Mouse (Mus musculus) midbrain, embryonic 14.5 days (tissue): ENCODE measurements around the gene Stx1b. TPM values are rescaled to one million over a fixed set of nuclear protein-coding genes. Genes with fewer than 3 reads are reported as not detected.
A peak's percentile ranks its signal among the peaks of the same experiment; 100 is the strongest.

Experiments used
- ATAC-seq: fragments of 200-750 bp; cut with Nextera tagmentation; 2 replicates; pipeline ENCODE4 v1.8.0; 2017; ENCODE audit warnings: moderate number of reproducible peaks, moderate library complexity; ENCODE audit not compliant: low FRiP score, low TSS enrichment
- DNase-seq: peaks from one replicate; pipeline ENCODE4 v3.0.0-alpha.2; 2015
- H3K27ac ChIP-seq: fragments of 300-500 bp; sonication (generic); replicated peaks from 2 replicates; pipeline ENCODE4 v1.5.1; 2014; ENCODE audit warnings: mild to moderate bottlenecking, low read depth, low read length, moderate library complexity
- H3K27me3 ChIP-seq: fragments of 300-500 bp; sonication (generic); 2 replicates; pipeline ENCODE4 v1.6.1; 2014; ENCODE audit warnings: low read length, control low read depth, mixed read lengths; ENCODE audit not compliant: control insufficient read depth, insufficient read depth
- H3K36me3 ChIP-seq: fragments of 300-500 bp; sonication (generic); 2 replicates; pipeline ENCODE4 v1.6.1; 2014; ENCODE audit warnings: low read length, control low read depth; ENCODE audit not compliant: control insufficient read depth, insufficient read depth
- H3K4me1 ChIP-seq: fragments of 300-500 bp; sonication (generic); 2 replicates; pipeline ENCODE4 v1.6.1; 2014; ENCODE audit warnings: mild to moderate bottlenecking, antibody characterized with exemption, low read length, control low read depth; ENCODE audit not compliant: control insufficient read depth, insufficient read depth
- H3K4me2 ChIP-seq: fragments of 300-500 bp; sonication (generic); 2 replicates; pipeline ENCODE4 v1.6.1; 2014; ENCODE audit warnings: mild to moderate bottlenecking, low read length, moderate library complexity
- H3K4me3 ChIP-seq: fragments of 300-500 bp; sonication (generic); replicated peaks from 2 replicates; pipeline ENCODE4 v1.5.1; 2014; ENCODE audit warnings: low read depth, low read length
- H3K9ac ChIP-seq: fragments of 300-500 bp; sonication (generic); replicated peaks from 2 replicates; pipeline ENCODE4 v1.6.1; 2014; ENCODE audit warnings: mild to moderate bottlenecking, low read length, moderate library complexity
- H3K9me3 ChIP-seq: fragments of 300-500 bp; sonication (generic); 2 replicates; pipeline ENCODE4 v1.6.1; 2016; ENCODE audit warnings: low read length, control low read depth, mixed read lengths; ENCODE audit not compliant: control insufficient read depth
- WGBS: fragments of 180-500 bp; shearing (Covaris S2); extraction: QIAGEN DNeasy Blood & Tissue Kit; methylation state at CpG from one replicate; pipeline ENCODE4 v1.1.7; 2014; 5-methylcytosine and 5-hydroxymethylcytosine counted together
- polyA plus RNA-seq: library from polyadenylated mRNA; unstranded; fragments of >200 nt; fragmentation: Nextera tagmentation; extraction: Ambion mirVana; gene quantifications from 2 replicates; pipeline ENCODE4 v1.2.1, GENCODE M21; 2014

The Stx1b gene
- 30.8 and 46.9 TPM in 2 replicates for polyA plus RNA-seq

- Histone ChIP-seq H3K9me3 (no peaks in the 10 kb centered on the region), H3K27ac (peak within 1 kb of the TSS; percentile 89), H3K4me3 (peak within 1 kb of the TSS; percentile 62), H3K27me3 (no peaks in the 10 kb centered on the region), H3K4me1 (peaks cover 16% of the 10 kb centered on the region), H3K9ac (peak within 1 kb of the TSS; percentile 82), H3K36me3 (no peaks in the 10 kb centered on the region), H3K4me2 (peak within 1 kb of the TSS; percentile 79)
- ATAC-seq (peak; percentile 88), DNase-seq (peak; percentile 91)
- WGBS: 3% methylated on average over 38 of the region's 38 CpGs
These were observed at the start of gene Stx1b, which contains the start of gene Stx4a for GRCm38 (mm10) chr7:127824176-127824871. Gene Stx1b (minus strand): TSS chr7:127824549. Gene Stx4a (plus strand): TSS chr7:127824294.

GRCm38 (mm10) chr7:127870136-127870821 is 45.9 kb upstream of the Stx1b start:
- Histone ChIP-seq H3K4me3 (no peak overlapping the region), H3K4me1 (peaks cover 21% of the 10 kb centered on the region), H3K27ac (no peak overlapping the region), H3K9ac (no peak overlapping the region), H3K27me3 (no peaks in the 10 kb centered on the region), H3K36me3 (peaks cover 39% of the 10 kb centered on the region), H3K9me3 (no peaks in the 10 kb centered on the region), H3K4me2 (no peak overlapping the region)
- DNase-seq (no peak), ATAC-seq (no peak)
- WGBS: 81% methylated on average over 5 of the region's 5 CpGs

DNA sequence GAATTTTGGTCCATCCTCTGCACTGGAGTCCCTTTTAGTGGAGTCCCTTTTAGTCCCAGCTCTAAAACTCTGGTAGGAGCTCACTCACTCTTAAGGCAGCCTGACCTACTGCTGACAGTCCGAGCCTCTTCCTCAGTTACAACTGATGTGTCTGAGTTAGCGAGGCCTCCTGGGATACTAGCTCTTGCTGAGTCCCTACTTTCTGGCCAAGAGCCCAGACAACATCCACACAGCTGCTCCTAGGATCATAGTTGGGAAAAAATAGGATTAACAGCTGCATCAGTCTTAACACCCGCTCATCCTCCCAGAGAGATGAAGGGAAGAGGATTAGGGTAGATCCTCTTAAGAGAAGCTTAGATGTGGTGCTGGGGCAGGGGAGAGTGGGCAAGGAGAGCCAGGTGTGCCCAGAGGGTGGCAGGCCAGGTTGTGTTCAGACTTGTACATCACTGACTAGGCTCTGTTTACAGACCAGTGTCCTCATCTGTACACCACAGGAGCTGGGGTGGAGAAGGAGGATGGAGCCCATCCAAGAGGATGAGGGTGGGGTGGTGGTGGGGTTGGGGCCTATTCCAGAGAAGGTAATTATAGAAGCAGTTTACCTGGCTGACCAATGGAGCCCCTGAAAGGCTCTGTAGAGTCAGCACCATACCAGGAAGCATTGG is 44.9 kb upstream of the Stx1b start:
- Histone ChIP-seq H3K4me1 (peaks cover 17% of the 10 kb centered on the region), H3K27ac (0 out of 2 replicates have a peak overlapping the region, but pooled peaks have one; percentile 6), H3K27me3 (no peaks in the 10 kb centered on the region), H3K4me2 (no peak overlapping the region), H3K9ac (no peak overlapping the region), H3K36me3 (peaks cover 47% of the 10 kb centered on the region), H3K4me3 (no peak overlapping the region), H3K9me3 (no peaks in the 10 kb centered on the region)
- WGBS: 52% methylated on average over 3 of the region's 3 CpGs
- no peak for ATAC-seq
- peak; percentile 55 for DNase-seq

GRCm38 (mm10) chr7:127867641-127868040 is 43.3 kb upstream of the Stx1b start:
- WGBS: 98% methylated on average over 18 of the region's 18 CpGs
- H3K27me3 ChIP-seq: no peaks in the 10 kb centered on the region
- H3K9ac ChIP-seq: no peak overlapping the region
- ATAC-seq: no peak
- H3K36me3 ChIP-seq: peaks cover 47% of the 10 kb centered on the region
- no peak overlapping the region for H3K4me2 ChIP-seq
- H3K27ac ChIP-seq: no peak overlapping the region
- DNase-seq: no peak
- no peaks in the 10 kb centered on the region for H3K9me3 ChIP-seq
- peaks cover 6% of the 10 kb centered on the region for H3K4me1 ChIP-seq
- no peak overlapping the region for H3K4me3 ChIP-seq

- no peaks in the 10 kb centered on the region for H3K27me3 ChIP-seq
- DNase-seq (no peak), ATAC-seq (no peak)
- no peaks in the 10 kb centered on the region for H3K9me3 ChIP-seq
- H3K4me1 ChIP-seq: peaks cover 6% of the 10 kb centered on the region
- 96% methylated on average over 12 of the region's 12 CpGs for WGBS
- peaks cover 47% of the 10 kb centered on the region for H3K36me3 ChIP-seq
- no peak overlapping the region for H3K9ac ChIP-seq
- no peak overlapping the region for H3K4me3 ChIP-seq
- no peak overlapping the region for H3K27ac ChIP-seq
- H3K4me2 ChIP-seq: no peak overlapping the region
These were observed 42.1 kb upstream of the Stx1b start for GRCm38 (mm10) chr7:127866434-127866833.

DNA sequence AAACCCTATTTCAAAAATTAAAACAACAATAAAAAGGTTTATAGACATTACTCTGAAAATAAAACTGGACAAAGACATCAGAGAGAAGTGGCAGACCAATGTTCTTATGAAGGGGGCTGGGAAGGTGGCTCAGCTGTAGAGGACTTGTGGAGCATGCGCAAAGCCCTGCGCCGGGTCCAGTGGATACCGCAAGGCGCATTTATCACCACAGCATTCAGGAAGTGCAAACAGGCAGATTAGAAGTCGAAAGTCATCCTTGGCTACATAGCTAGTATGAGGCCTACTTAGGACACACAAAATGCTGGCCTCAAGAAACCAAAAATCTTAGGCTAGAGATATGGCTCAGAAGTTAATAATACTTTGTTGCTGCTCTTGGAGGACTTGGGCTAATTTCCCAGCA is 33.9 kb upstream of the Stx1b start:
- Histone ChIP-seq H3K27ac (no peak overlapping the region), H3K4me2 (no peak overlapping the region), H3K36me3 (no peaks in the 10 kb centered on the region), H3K4me3 (no peak overlapping the region), H3K9me3 (no peaks in the 10 kb centered on the region), H3K27me3 (no peaks in the 10 kb centered on the region), H3K4me1 (no peaks in the 10 kb centered on the region), H3K9ac (no peak overlapping the region)
- no peak for ATAC-seq
- no peak for DNase-seq
- 93% methylated on average over 6 of the region's 6 CpGs for WGBS

GRCm38 (mm10) chr7:127850906-127851305 is 26.6 kb upstream of the Stx1b start:
- Histone ChIP-seq H3K9ac (no peak overlapping the region), H3K4me1 (no peaks in the 10 kb centered on the region), H3K9me3 (no peaks in the 10 kb centered on the region), H3K27me3 (no peaks in the 10 kb centered on the region), H3K27ac (no peak overlapping the region), H3K36me3 (peaks cover 9% of the 10 kb centered on the region; the same call in 1 of the 2 replicates), H3K4me3 (no peak overlapping the region), H3K4me2 (no peak overlapping the region)
- 82% methylated on average over 5 of the region's 5 CpGs for WGBS
- DNase-seq (no peak), ATAC-seq (no peak)

DNA sequence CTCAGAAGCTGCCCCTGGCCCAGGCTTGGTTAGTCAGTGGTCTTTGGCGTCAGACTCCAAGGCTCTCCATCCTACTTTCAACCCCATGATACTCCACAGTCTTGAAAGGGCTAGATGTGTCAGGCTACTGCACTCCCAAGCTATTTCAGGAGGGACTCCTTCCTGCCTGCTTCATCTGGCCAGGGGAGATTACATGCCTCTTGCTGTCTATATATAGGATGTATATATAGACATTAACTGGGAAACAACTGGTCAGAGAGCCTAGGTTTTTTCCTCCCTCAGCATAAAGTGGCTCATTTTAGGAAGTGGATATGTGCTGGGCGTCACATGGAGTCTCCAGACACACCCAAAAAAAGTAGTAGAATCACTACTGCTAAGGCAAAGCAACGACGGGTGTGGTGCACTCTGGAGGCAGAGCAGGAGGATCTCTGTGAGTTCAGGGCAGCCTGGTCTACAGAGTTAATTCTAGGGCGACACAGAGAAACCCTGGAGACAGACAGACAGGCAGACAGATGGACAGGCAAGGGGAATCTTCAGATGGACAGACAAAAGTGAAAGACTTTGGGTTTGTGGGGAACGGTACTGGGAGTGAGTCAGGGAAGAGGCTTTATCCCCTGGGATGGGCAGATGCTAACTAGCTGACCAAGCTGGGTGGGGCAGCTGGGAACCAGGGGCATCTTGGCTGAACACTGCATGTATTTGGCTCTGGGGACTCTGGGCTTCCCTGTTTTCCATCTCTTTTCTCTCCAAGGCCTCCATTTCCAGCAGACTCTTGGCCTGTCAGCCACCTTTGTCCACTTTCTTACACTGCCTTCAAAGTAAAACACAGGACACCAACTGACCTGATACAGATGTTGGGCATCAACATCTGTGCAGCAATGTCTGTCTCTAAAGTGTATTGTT is 25.9 kb upstream of the Stx1b start:
- Histone ChIP-seq H3K4me2 (no peak overlapping the region), H3K4me1 (no peaks in the 10 kb centered on the region), H3K9me3 (no peaks in the 10 kb centered on the region), H3K27me3 (no peaks in the 10 kb centered on the region), H3K4me3 (no peak overlapping the region), H3K27ac (no peak overlapping the region), H3K36me3 (peaks cover 9% of the 10 kb centered on the region; the same call in 1 of the 2 replicates), H3K9ac (no peak overlapping the region)
- ATAC-seq (no peak), DNase-seq (no peak)
- WGBS: 71% methylated on average over 6 of the region's 6 CpGs
